ENCODE assay signal across 15 mouse cellular contexts in genomic region chr17:84749297-84749696, GRCm38 (mm10). TPM values are rescaled to one million over a fixed set of nuclear protein-coding genes. Genes with fewer than 3 reads are reported as not detected.
DNase-seq lines count a peak whose midpoint lies in the region; ATAC-seq lines count a peak whose summit lies in the region.
"Had no signal": no experiment of that assay in that cellular context is flagged by ENCODE, and none has a peak within 500 bp of the region (broad histone marks: within the 10 kb centered on the region; RNA-seq: fewer than 3 reads in every experiment).

No protein-coding gene starts in this region.

- H3K9ac ChIP-seq in neural tube, embryonic 11.5 days (ENCODE audit: low read length) = no peak overlapping the region
- H3K9ac ChIP-seq in hindbrain, embryonic 12.5 days = no peak overlapping the region
- no peak overlapping the region for H3K9ac ChIP-seq in midbrain, embryonic 15.5 days
- H3K9ac ChIP-seq: heart, embryonic 13.5 days; stomach, embryonic 15.5 days had no signal

- no peak for DNase-seq in neural tube, embryonic 11.5 days (ENCODE audit: low spot score)
- DNase-seq in neural tube, embryonic 10.5 days (ENCODE audit: extremely low spot score, low spot score) = no peak
- DNase-seq in gastrocnemius, postnatal 4 days (ENCODE audit: low spot score in 2 of 2) = no peak
- no peak for DNase-seq in adrenal gland, postnatal 4 days (ENCODE audit: low spot score in 2 of 2)
- DNase-seq in urinary bladder, postnatal 25 days (ENCODE audit: low spot score) = no peak
- DNase-seq: adrenal gland, postnatal 36 days; cerebellum, postnatal 25 days; gastrocnemius, adult 2 months; left cerebral cortex, postnatal 4 days; right cerebral cortex, postnatal 25 days had no signal

- no peaks in the 10 kb centered on the region for H3K36me3 ChIP-seq in neural tube, embryonic 11.5 days (ENCODE audit: control insufficient read depth, insufficient read depth, low read length)
- peaks cover 4% of the 10 kb centered on the region; the same call in 1 of the 2 replicates for H3K36me3 ChIP-seq in hindbrain, embryonic 12.5 days
- H3K36me3 ChIP-seq in midbrain, embryonic 15.5 days (replicated peaks) = no peaks in the 10 kb centered on the region

- peaks cover 5% of the 10 kb centered on the region; the same call in 1 of the 2 replicates for H3K4me1 ChIP-seq in neural tube, embryonic 11.5 days (ENCODE audit: control insufficient read depth, insufficient read depth, low read length)
- H3K4me1 ChIP-seq in hindbrain, embryonic 12.5 days = peaks cover 34% of the 10 kb centered on the region
- H3K4me1 ChIP-seq in midbrain, embryonic 15.5 days = peaks cover 34% of the 10 kb centered on the region
- H3K4me1 ChIP-seq: stomach, embryonic 15.5 days had no signal

- no peaks in the 10 kb centered on the region for H3K27me3 ChIP-seq in neural tube, embryonic 11.5 days (ENCODE audit: control insufficient read depth, insufficient read depth, low read length)
- H3K27me3 ChIP-seq in hindbrain, embryonic 12.5 days = no peaks in the 10 kb centered on the region
- H3K27me3 ChIP-seq in midbrain, embryonic 15.5 days (replicated peaks) = no peaks in the 10 kb centered on the region
- H3K27me3 ChIP-seq: heart, embryonic 13.5 days; stomach, embryonic 15.5 days had no signal

- H3K4me2 ChIP-seq in neural tube, embryonic 11.5 days (ENCODE audit: low read depth) = no peak overlapping the region
- H3K4me2 ChIP-seq in hindbrain, embryonic 12.5 days (replicated peaks) = no peak overlapping the region
- no peak overlapping the region for H3K4me2 ChIP-seq in midbrain, embryonic 15.5 days
- H3K4me2 ChIP-seq: heart, embryonic 13.5 days; stomach, embryonic 15.5 days had no signal

- ATAC-seq in neural tube, embryonic 11.5 days (ENCODE audit: insufficient read depth, low FRiP score, low TSS enrichment) = 0 out of 2 replicates have a peak, but pooled peaks have one; percentile 58
- peak; percentile 51 for ATAC-seq in hindbrain, embryonic 12.5 days (ENCODE audit: low FRiP score)
- peak; percentile 65 for ATAC-seq in midbrain, embryonic 15.5 days (replicated peaks)

- 70% methylated on average over 8 of the region's 8 CpGs for WGBS in neural tube, embryonic 11.5 days
- WGBS in hindbrain, embryonic 12.5 days = 48% methylated on average over 8 of the region's 8 CpGs
- 38% methylated on average over 8 of the region's 8 CpGs for WGBS in midbrain, embryonic 15.5 days

- no peaks in the 10 kb centered on the region for H3K9me3 ChIP-seq in neural tube, embryonic 11.5 days (ENCODE audit: control insufficient read depth, low read length)
- H3K9me3 ChIP-seq in hindbrain, embryonic 12.5 days (replicated peaks) = no peaks in the 10 kb centered on the region
- H3K9me3 ChIP-seq in midbrain, embryonic 15.5 days = no peaks in the 10 kb centered on the region
- H3K9me3 ChIP-seq: heart, embryonic 13.5 days; stomach, embryonic 15.5 days had no signal

- H3K27ac ChIP-seq in neural tube, embryonic 11.5 days (ENCODE audit: low read depth, low read length) = no peak overlapping the region
- no peak overlapping the region for H3K27ac ChIP-seq in hindbrain, embryonic 12.5 days
- no peak overlapping the region for H3K27ac ChIP-seq in midbrain, embryonic 15.5 days
- H3K27ac ChIP-seq: gastrocnemius, adult 2 months; heart, embryonic 13.5 days; macrophage had no signal

- no peak overlapping the region for H3K4me3 ChIP-seq in neural tube, embryonic 11.5 days (ENCODE audit: low read depth, low read length)
- H3K4me3 ChIP-seq in hindbrain, embryonic 12.5 days = no peak overlapping the region
- H3K4me3 ChIP-seq in midbrain, embryonic 15.5 days = no peak overlapping the region
- H3K4me3 ChIP-seq: gastrocnemius, adult 2 months; heart, embryonic 13.5 days; stomach, embryonic 15.5 days had no signal

RNA-seq across cellular contexts. Expression of gene Lrpprc, which starts 41.3 kb away (rescaled TPM):
- polyA plus RNA-seq in neural tube, embryonic 11.5 days (2014; fragmentation: Nextera tagmentation; extraction: Ambion mirVana) = 56.3 and 58.4 TPM in 2 replicates
- polyA plus RNA-seq in hindbrain, embryonic 12.5 days (2016; fragmentation: Nextera tagmentation; extraction: Ambion mirVana) = 52.0 and 52.3 TPM in 2 replicates
- 46.8 and 49.0 TPM in 2 replicates for polyA plus RNA-seq in midbrain, embryonic 15.5 days (2015; fragmentation: Nextera tagmentation; extraction: Ambion mirVana)
- 10 to 100 TPM; 56.8 to 61.6 TPM for total RNA-seq in gastrocnemius, postnatal 4 days (2021)
- total RNA-seq in adrenal gland, postnatal 4 days (2021) = 10 to 100 TPM; 72.0 to 75.0 TPM
